Mouse (Mus musculus): ENCODE results near the gene Pmepa1. TPM values are rescaled to one million over a fixed set of nuclear protein-coding genes. Genes with fewer than 3 reads are reported as not detected.
A peak's percentile ranks its signal among the peaks of the same experiment; 100 is the strongest.

Pmepa1 gene
- polyA plus RNA-seq, 1 experiment from 2014 or later = 0.20 TPM

DNA sequence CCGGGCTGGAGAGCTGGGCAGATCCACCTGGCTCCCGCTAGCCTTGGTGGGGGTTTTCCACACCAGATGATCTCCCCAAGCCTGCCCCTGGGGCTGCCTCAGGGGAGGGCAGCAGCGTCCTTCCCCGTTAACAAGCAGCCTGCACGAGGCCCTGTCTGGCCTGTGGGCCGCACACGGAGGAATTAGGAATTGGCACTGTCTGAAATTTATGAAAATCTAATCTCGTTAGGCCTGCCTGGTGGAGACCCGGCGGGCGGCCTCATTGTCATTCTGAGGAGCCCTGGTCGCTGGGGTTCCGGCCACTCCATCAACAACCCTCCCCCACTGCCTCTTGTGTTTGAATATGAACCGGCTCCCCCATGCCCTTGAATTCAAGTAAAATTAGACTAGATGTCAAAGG, 37.8 kb downstream of the Pmepa1 start:
- ATAC-seq (ENCODE audit: low read depth) (no peak), DNase-seq (no peak)
- no peak overlapping the region for H3K4me3 ChIP-seq (replicated peaks)
- H3K36me3 ChIP-seq = no peaks in the 10 kb centered on the region
- WGBS (ENCODE audit: insufficient replicate concordance) = 40% methylated on average over 14 of the region's 14 CpGs
- H3K9me3 ChIP-seq (replicated peaks) = no peaks in the 10 kb centered on the region
- no peak overlapping the region for H3K9ac ChIP-seq
- no peaks in the 10 kb centered on the region for H3K4me1 ChIP-seq (replicated peaks)
- no peak overlapping the region for H3K4me2 ChIP-seq
- 0 out of 2 replicates have a peak, but pooled peaks cover 2% of the 10 kb centered on the region for H3K27me3 ChIP-seq
- no peak overlapping the region for H3K27ac ChIP-seq

DNA sequence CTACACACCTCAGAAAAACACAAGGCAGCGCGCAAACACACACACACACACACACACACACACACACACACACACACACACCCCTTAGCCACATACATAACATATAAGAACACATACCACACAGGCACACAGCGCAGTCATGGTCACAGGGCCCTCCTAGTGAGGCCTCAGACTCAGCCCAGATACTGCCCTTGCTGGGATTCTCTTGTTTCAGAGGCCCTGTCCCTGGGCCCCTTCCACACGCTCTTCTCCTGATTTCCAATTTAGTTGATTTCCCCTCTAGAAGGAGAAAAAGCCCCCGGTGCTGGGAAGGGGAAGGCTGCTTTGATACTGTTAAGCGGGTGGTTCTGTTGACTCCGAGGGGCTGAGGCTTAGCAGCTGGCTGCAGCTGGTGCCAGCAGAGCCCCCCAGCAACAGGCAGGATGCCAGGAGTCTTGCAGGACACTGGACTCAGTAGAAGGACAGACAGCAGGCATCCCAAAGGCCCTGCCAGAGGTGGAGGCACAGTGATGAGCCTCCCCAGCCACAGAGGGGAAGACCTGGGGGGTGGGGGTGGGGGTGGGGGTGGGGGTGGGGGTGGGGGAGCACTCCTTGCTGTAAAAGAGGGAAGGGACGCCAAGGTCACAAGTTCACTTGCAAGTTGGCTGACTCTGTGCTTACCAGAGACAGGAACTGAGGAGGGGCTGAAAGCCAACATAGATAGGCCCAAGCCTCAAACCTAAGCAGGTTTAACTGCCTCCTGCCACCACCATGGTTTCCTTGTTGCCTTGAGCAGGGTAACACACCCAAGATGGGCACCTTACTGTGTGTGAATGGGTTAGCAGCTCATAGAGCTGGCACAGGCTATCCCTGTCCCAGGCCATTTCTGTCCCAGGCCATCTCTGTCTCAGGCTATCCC, 40.6 kb downstream of the Pmepa1 start:
- no peak overlapping the region for H3K27ac ChIP-seq

DNA sequence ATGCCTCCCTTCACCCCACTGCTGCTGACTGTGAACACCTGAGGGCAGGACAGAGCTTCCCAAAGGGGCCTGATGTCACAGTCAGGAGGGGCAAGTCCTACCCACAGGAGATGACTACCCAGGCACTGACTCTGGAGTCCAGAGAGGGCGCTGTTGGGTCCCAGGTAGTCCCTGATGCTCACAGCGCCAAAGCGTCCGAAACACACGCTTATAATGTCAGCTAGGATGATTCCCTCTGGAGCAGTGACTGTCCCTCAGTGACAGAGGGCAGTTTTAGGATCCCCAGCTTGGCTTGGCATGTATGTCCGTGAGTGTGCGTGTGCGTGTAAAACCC, 43.6 kb downstream of the Pmepa1 start:
- 77% methylated on average over 8 of the region's 8 CpGs for WGBS (ENCODE audit: insufficient replicate concordance)
- H3K4me2 ChIP-seq = no peak overlapping the region

More for the DNA sequence above, 40.6 kb downstream of the Pmepa1 start:
- Histone ChIP-seq H3K36me3 (no peaks in the 10 kb centered on the region), H3K4me3 (replicated peaks) (no peak overlapping the region), H3K9me3 (replicated peaks) (no peaks in the 10 kb centered on the region), H3K27me3 (0 out of 2 replicates have a peak, but pooled peaks cover 2% of the 10 kb centered on the region), H3K9ac (no peak overlapping the region), H3K4me2 (no peak overlapping the region), H3K4me1 (replicated peaks) (no peaks in the 10 kb centered on the region)
- ATAC-seq (ENCODE audit: low read depth) = 0 out of 2 replicates have a peak, but pooled peaks have one; percentile 9
- 53% methylated on average over 8 of the region's 8 CpGs for WGBS (ENCODE audit: insufficient replicate concordance)
- DNase-seq = no peak

DNA sequence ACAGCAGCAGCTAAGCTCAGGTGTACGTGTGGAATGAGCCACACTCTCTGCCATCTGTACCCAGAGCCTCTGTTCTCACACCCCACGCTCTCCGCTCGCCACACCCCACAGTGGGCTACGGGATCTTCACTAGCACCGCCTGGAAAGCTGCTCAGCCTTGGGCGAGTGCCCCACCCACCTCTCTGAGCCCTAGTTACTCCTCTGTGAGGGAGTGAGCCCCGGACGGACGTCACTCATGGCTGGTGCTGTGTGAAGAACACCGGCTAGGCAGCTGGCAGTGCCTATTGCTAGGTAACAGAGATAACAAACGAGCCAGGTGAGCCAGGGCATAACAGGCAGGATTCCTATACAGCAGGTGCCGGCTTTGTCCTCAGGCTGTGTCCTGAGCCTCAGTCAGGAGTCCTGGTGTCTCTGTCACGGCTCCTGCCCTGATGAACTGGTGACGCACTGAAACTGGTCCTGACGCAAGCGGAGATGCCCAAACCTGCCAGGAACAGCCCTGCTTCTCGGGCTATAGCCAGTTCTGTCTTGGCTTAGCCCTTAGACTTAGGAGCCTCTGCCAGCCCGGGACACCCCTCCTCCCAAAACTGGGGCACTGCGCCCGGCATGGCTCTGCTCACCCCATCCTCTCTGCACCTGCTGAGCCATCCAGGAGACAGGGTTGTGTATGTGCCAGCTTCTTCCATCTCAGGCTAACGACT, 44.1 kb downstream of the Pmepa1 start:
- Histone ChIP-seq H3K4me2 (no peak overlapping the region), H3K36me3 (no peaks in the 10 kb centered on the region), H3K27me3 (no peaks in the 10 kb centered on the region), H3K9me3 (replicated peaks) (no peaks in the 10 kb centered on the region), H3K27ac (no peak overlapping the region), H3K4me3 (replicated peaks) (no peak overlapping the region), H3K4me1 (replicated peaks) (no peaks in the 10 kb centered on the region; the same call in 1 of the 2 replicates), H3K9ac (no peak overlapping the region)
- whole genome bisulfite sequencing (ENCODE audit: insufficient replicate concordance) = 73% methylated on average over 22 of the region's 22 CpGs
- ATAC-seq (ENCODE audit: low read depth) (no peak), DNase-seq (no peak)

More for the DNA sequence above, 43.6 kb downstream of the Pmepa1 start:
- H3K27ac ChIP-seq = no peak overlapping the region
- H3K4me1 ChIP-seq (replicated peaks) = no peaks in the 10 kb centered on the region; the same call in 1 of the 2 replicates
- H3K27me3 ChIP-seq = no peaks in the 10 kb centered on the region
- no peak for DNase-seq
- no peak for ATAC-seq (ENCODE audit: low read depth)
- no peaks in the 10 kb centered on the region for H3K36me3 ChIP-seq
- H3K9me3 ChIP-seq (replicated peaks) = no peaks in the 10 kb centered on the region
- H3K4me3 ChIP-seq (replicated peaks) = no peak overlapping the region
- no peak overlapping the region for H3K9ac ChIP-seq

DNA sequence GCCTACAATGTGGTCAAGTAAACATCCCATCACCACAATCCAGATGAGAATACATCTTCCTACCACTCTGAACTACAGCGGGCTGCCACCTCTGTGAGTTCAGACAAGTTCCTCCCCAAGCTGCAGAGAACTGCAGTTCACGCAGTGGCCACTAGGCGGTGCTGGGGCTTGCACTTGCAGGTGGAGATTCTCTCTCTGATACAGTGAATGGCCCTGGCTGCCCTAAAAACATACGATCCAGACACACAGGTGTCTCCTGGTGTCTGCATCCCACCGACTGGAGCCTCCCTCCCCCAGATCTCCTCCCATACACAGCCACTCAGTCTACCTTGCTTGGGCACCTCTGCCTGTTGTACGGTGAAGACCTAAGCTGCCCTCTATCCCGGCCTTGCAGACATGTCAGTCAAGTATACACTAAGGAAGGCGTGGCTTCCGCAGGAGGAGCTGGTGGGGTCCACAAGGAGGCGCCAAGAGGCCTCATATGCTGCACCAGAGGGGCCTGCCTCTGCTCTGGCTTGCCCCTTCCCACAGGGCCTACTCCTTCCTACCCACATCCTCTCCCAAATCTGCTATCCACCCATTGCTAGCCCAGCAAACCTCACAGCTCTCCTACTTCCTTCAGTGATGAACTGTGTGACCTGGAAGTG, 46.6 kb downstream of the Pmepa1 start:
- no peaks in the 10 kb centered on the region for H3K36me3 ChIP-seq
- H3K9ac ChIP-seq = no peak overlapping the region
- no peak overlapping the region for H3K4me3 ChIP-seq (replicated peaks)
- H3K27me3 ChIP-seq = no peaks in the 10 kb centered on the region; the same call in 1 of the 2 replicates
- ATAC-seq (ENCODE audit: low read depth) = peak; percentile 47
- WGBS (ENCODE audit: insufficient replicate concordance) = 4% methylated on average over 10 of the region's 10 CpGs
- no peaks in the 10 kb centered on the region for H3K9me3 ChIP-seq (replicated peaks)
- DNase-seq = peak; percentile 53
- H3K4me1 ChIP-seq (replicated peaks) = no peaks in the 10 kb centered on the region; the same call in 1 of the 2 replicates
- H3K27ac ChIP-seq = no peak overlapping the region
- H3K4me2 ChIP-seq = peak overlapping the region; percentile 41; the same call in 1 of the 2 replicates

DNA sequence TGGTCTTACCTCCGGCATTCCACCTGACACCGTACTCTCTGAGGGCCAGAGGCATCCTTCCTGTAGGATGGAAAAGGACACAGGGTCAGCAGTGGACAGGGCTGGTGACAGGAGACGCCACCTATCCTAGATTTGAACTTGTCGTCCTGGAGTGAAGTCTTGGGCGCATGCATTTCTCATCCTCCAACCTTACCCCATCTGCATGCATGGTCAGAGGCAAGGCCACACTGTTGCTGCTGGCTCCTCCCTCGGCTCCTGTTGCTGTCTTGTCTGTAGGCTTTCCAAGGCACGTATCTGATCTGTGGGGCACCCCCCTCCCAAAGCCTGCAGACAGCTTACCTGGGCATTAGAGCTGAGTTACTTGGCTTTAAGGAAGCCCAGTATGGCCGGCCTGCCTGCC, 47.8 kb downstream of the Pmepa1 start:
- no peak overlapping the region for H3K4me2 ChIP-seq
- no peaks in the 10 kb centered on the region for H3K9me3 ChIP-seq (replicated peaks)
- no peaks in the 10 kb centered on the region; the same call in 1 of the 2 replicates for H3K4me1 ChIP-seq (replicated peaks)
- no peak overlapping the region for H3K4me3 ChIP-seq (replicated peaks)
- H3K9ac ChIP-seq = no peak overlapping the region
- ATAC-seq (ENCODE audit: low read depth) (no peak), DNase-seq (no peak)
- H3K27ac ChIP-seq = no peak overlapping the region
- H3K27me3 ChIP-seq = no peaks in the 10 kb centered on the region; the same call in 1 of the 2 replicates
- H3K36me3 ChIP-seq = no peaks in the 10 kb centered on the region
- WGBS (ENCODE audit: insufficient replicate concordance) = 67% methylated on average over 8 of the region's 8 CpGs

DNA sequence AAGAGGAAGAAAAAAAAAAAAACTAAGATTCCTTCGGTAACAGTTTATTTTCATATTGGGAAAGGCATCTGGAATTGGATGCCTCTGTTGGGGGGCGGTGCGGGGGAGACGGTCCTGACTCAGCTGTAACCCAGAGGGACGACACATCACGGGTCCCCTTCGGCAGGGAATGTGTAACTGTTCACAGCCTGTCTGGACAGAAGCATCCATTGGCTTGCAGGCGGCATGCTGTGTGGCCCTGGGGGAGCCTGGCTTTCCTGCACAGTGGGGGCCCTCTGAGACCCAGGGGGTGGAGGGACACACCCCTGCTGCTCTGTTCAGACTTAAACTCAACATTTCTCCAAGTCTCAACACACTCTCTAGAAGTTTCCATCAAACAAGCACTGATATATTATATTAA, 49.5 kb downstream of the Pmepa1 start:
- no peak overlapping the region for H3K9ac ChIP-seq
- DNase-seq = no peak
- H3K4me2 ChIP-seq = no peak overlapping the region
- no peak for ATAC-seq (ENCODE audit: low read depth)
- H3K27ac ChIP-seq = no peak overlapping the region
- WGBS (ENCODE audit: insufficient replicate concordance) = 78% methylated on average over 8 of the region's 8 CpGs
- H3K36me3 ChIP-seq = no peaks in the 10 kb centered on the region
- H3K9me3 ChIP-seq (replicated peaks) = no peaks in the 10 kb centered on the region
- no peak overlapping the region for H3K4me3 ChIP-seq (replicated peaks)
- no peaks in the 10 kb centered on the region; the same call in 1 of the 2 replicates for H3K27me3 ChIP-seq
- no peaks in the 10 kb centered on the region; the same call in 1 of the 2 replicates for H3K4me1 ChIP-seq (replicated peaks)

DNA sequence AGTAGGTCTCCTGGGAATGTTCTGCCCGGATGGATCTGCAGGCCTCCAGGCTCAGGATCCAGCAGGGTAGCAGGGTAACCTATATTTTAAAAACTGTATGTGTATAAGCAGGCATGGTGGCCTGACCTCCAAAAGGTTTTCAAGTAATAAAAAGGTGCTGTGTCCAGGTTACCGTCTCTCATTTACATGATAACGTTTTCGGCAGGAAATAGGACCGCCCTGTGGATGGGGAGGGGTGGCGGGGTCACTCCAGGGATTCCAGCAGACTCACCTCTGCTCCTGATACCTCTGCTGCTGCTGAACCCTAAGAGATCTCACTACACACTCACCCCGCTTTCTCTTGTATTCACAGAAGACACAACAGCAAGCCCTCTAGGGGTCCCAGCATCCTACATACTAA, 50.4 kb downstream of the Pmepa1 start:
- Histone ChIP-seq H3K27me3 (no peaks in the 10 kb centered on the region; the same call in 1 of the 2 replicates), H3K9me3 (replicated peaks) (no peaks in the 10 kb centered on the region), H3K27ac (no peak overlapping the region), H3K4me1 (replicated peaks) (no peaks in the 10 kb centered on the region; the same call in 1 of the 2 replicates), H3K4me3 (replicated peaks) (no peak overlapping the region), H3K36me3 (no peaks in the 10 kb centered on the region), H3K4me2 (no peak overlapping the region), H3K9ac (no peak overlapping the region)
- ATAC-seq (ENCODE audit: low read depth) (no peak), DNase-seq (no peak)
- 62% methylated on average over 7 of the region's 7 CpGs for WGBS (ENCODE audit: insufficient replicate concordance)

DNA sequence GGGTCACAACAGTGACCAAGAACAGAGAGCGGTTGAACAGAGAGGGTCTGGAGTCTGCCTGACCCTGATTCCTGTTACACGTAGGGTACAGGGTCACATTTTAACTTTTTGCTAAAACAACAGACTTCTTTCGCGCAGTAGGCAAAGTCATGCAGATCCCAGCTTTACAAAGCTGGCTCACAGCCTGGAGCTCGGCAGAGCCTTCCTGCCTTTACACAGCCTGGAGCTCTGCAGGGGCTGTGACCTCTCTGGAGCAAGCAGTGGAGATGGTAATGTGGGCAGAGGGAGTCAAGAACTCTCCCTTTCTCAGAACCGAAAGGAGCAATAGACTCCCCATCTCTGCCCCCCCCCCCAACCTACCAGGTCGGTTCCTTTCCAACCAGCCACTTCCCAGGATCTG, 51.5 kb downstream of the Pmepa1 start:
- 57% methylated on average over 7 of the region's 7 CpGs for WGBS (ENCODE audit: insufficient replicate concordance)
- no peak for ATAC-seq (ENCODE audit: low read depth)
- H3K27me3 ChIP-seq = no peaks in the 10 kb centered on the region; the same call in 1 of the 2 replicates

DNA sequence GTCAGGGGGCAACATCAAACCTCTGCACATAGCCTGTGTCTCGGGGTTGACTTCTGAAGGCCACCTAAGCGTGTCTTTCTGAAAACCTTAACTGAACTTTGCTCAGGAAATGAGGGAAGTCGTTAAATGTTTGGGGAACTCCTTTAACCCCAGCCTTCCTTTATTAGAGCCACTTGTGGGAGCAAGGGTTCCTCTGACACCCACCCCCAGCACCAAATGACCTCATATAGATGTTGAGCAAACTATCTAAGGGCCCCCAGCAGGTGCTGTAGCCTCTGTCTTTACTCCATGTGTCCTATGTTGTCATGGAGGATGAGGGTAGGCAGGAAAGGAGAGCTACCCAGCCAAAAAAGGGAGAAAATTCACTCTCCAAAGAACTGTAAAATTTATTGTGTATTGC, 52.2 kb downstream of the Pmepa1 start:
- no peak overlapping the region for H3K4me3 ChIP-seq (replicated peaks)
- H3K9ac ChIP-seq = no peak overlapping the region
- ATAC-seq (ENCODE audit: low read depth) (no peak), DNase-seq (no peak)
- H3K27me3 ChIP-seq = no peaks in the 10 kb centered on the region; the same call in 1 of the 2 replicates
- H3K4me1 ChIP-seq (replicated peaks) = no peaks in the 10 kb centered on the region
- H3K36me3 ChIP-seq = no peaks in the 10 kb centered on the region
- H3K27ac ChIP-seq = no peak overlapping the region
- H3K4me2 ChIP-seq = no peak overlapping the region
- WGBS (ENCODE audit: insufficient replicate concordance) = 11% methylated on average over 3 of the region's 3 CpGs
- no peaks in the 10 kb centered on the region for H3K9me3 ChIP-seq (replicated peaks)

More for the DNA sequence above, 51.5 kb downstream of the Pmepa1 start:
- Histone ChIP-seq H3K4me2 (no peak overlapping the region), H3K4me1 (replicated peaks) (no peaks in the 10 kb centered on the region; the same call in 1 of the 2 replicates), H3K36me3 (no peaks in the 10 kb centered on the region), H3K27ac (no peak overlapping the region), H3K9me3 (replicated peaks) (no peaks in the 10 kb centered on the region), H3K9ac (no peak overlapping the region), H3K4me3 (replicated peaks) (no peak overlapping the region)
- no peak for DNase-seq

DNA sequence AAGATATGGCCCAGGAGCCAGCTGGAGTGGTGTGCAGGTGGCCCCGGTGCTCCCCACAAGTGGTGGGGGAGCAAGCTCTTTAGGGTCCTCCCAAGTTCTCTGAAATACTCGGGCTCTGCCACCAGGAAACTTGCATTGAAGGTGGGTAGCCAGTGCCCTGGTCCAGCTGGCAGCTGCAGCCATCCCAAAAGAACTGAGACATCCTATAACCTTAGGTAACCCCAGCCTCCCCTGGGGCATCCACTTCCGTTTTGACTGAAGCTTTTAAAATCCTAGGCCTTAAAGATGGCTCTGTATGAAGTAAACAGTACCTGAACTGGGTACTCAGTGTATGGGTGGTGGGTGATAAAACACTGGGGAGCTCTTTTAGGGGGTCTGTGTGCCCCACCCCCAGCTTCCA, 52.8 kb downstream of the Pmepa1 start:
- no peak for DNase-seq
- Histone ChIP-seq H3K27me3 (no peaks in the 10 kb centered on the region; the same call in 1 of the 2 replicates), H3K4me2 (no peak overlapping the region), H3K9ac (no peak overlapping the region), H3K4me3 (replicated peaks) (no peak overlapping the region), H3K9me3 (replicated peaks) (no peaks in the 10 kb centered on the region), H3K4me1 (replicated peaks) (no peaks in the 10 kb centered on the region), H3K36me3 (no peaks in the 10 kb centered on the region), H3K27ac (no peak overlapping the region)
- 53% methylated on average over 3 of the region's 3 CpGs for WGBS (ENCODE audit: insufficient replicate concordance)
- no peak for ATAC-seq (ENCODE audit: low read depth)

All from liver, embryonic 13.5 days (tissue).